Mouse (Mus musculus): ENCODE data around the gene Abca3. TPM values are rescaled to one million over a fixed set of nuclear protein-coding genes. Genes with fewer than 3 reads are reported as not detected.

Abca3 gene
- total RNA-seq (2021) = 10 to 100 TPM; 10.2 to 11.4 TPM
- long read RNA-seq, experiment 1, full-length matches to known transcripts = 5 of 13 reads
- long read RNA-seq, experiment 1, partial matches to known transcripts = 4 of 13 reads
- long read RNA-seq, experiment 1, other reads (novel, unspliced or antisense) = 4 of 13 reads
- long read RNA-seq, experiment 2, full-length matches to known transcripts = 4 of 13 reads
- long read RNA-seq, experiment 2, partial matches to known transcripts = 6 of 13 reads
- long read RNA-seq, experiment 2, other reads (novel, unspliced or antisense) = 3 of 13 reads

- DNase-seq = peak; percentile 92
Measured at GRCm38 (mm10) chr17:24351760-24352357, at the start of gene Abca3. Abca3 (plus strand) TSS chr17:24351950.

- peak; percentile 21 for DNase-seq
Measured at GRCm38 (mm10) chr17:24307500-24307899, 44.2 kb upstream of the Abca3 start.

- no peak for DNase-seq
Measured at GRCm38 (mm10) chr17:24320826-24321225, 30.9 kb upstream of the Abca3 start.

GRCm38 (mm10) chr17:24325051-24325450 lies 26.7 kb upstream of the Abca3 start:
- DNase-seq = no peak

GRCm38 (mm10) chr17:24327656-24328055 lies 24.1 kb upstream of the Abca3 start:
- DNase-seq = no peak

- no peak for DNase-seq
Measured at GRCm38 (mm10) chr17:24344672-24345071, 7.1 kb upstream of the Abca3 start.

GRCm38 (mm10) chr17:24346831-24347230 lies 4.9 kb upstream of the Abca3 start:
- no peak for DNase-seq

- DNase-seq = no peak
Measured at GRCm38 (mm10) chr17:24349176-24349575, 2.6 kb upstream of the Abca3 start.

- peak; percentile 29 for DNase-seq
Measured at GRCm38 (mm10) chr17:24350926-24351759, 607 bp upstream of the Abca3 start, which contains the start of gene Abca17. Abca17 (minus strand) TSS chr17:24351068.

- DNase-seq = no peak
Measured at GRCm38 (mm10) chr17:24352370-24353194, 832 bp downstream of the Abca3 start.

GRCm38 (mm10) chr17:24353960-24354359 lies 2.2 kb downstream of the Abca3 start:
- DNase-seq = no peak

GRCm38 (mm10) chr17:24355284-24355683 lies 3.5 kb downstream of the Abca3 start:
- no peak for DNase-seq

- DNase-seq = no peak
Measured at GRCm38 (mm10) chr17:24359006-24359405, 7.3 kb downstream of the Abca3 start.

GRCm38 (mm10) chr17:24359903-24360302 lies 8.2 kb downstream of the Abca3 start:
- DNase-seq = no peak

- no peak for DNase-seq
Measured at GRCm38 (mm10) chr17:24360841-24361240, 9.1 kb downstream of the Abca3 start.

- DNase-seq = no peak
Measured at GRCm38 (mm10) chr17:24361291-24361690, 9.5 kb downstream of the Abca3 start.

- DNase-seq = no peak
Measured at GRCm38 (mm10) chr17:24362527-24362926, 10.8 kb downstream of the Abca3 start.

GRCm38 (mm10) chr17:24364461-24364860 lies 12.7 kb downstream of the Abca3 start:
- DNase-seq = no peak

- no peak for DNase-seq
Measured at GRCm38 (mm10) chr17:24365863-24366262, 14.1 kb downstream of the Abca3 start.

GRCm38 (mm10) chr17:24375094-24375712 lies 23.5 kb downstream of the Abca3 start:
- no peak for DNase-seq

GRCm38 (mm10) chr17:24375886-24376285 lies 24.1 kb downstream of the Abca3 start:
- DNase-seq = no peak

- no peak for DNase-seq
Measured at GRCm38 (mm10) chr17:24378496-24378895, 26.7 kb downstream of the Abca3 start.
